Mouse (Mus musculus) embryonic fibroblast, embryonic 13.5 days (primary cell): Measurements from ENCODE around the gene Drosha. TPM values are rescaled to one million over a fixed set of nuclear protein-coding genes. Genes with fewer than 3 reads are reported as not detected.

Source experiments
- H3K27ac ChIP-seq: 2 replicates; pipeline ENCODE4 v1.5.1; 2012; ENCODE audit warnings: low read length, control low read depth, inconsistent platforms; ENCODE audit not compliant: insufficient read depth
- H3K4me1 ChIP-seq: 2 replicates; pipeline ENCODE4 v1.6.1; 2011; ENCODE audit warnings: low read length; ENCODE audit not compliant: control insufficient read depth, insufficient read depth
- H3K4me3 ChIP-seq: 2 replicates; pipeline ENCODE4 v1.5.1; 2011; ENCODE audit warnings: mild to moderate bottlenecking, control low read depth, low read length; ENCODE audit not compliant: insufficient read depth
- CTCF ChIP-seq: IDR thresholded peaks from 2 replicates; pipeline ENCODE4 v1.5.1; 2011; ENCODE audit warnings: mild to moderate bottlenecking, control low read depth, low read length, moderate library complexity, borderline replicate concordance; ENCODE audit not compliant: insufficient read depth
- POLR2A ChIP-seq: IDR thresholded peaks from 2 replicates; pipeline ENCODE4 v1.6.1; 2011; ENCODE audit warnings: low read depth, mild to moderate bottlenecking, control low read depth, low read length, moderate library complexity
- polyA plus RNA-seq: library from polyadenylated mRNA; stranded (reverse); fragments of >200 nt; gene quantifications from 2 replicates; pipeline ENCODE4 v1.2.4, GENCODE M21; 2011; ENCODE audit warnings: low read depth; ENCODE audit not compliant: missing spikeins, insufficient read length

Drosha gene
- polyA plus RNA-seq, 1 experiment, result 42.0 TPM

GRCm38 (mm10) chr15:12877934-12878333 is 53.3 kb downstream of the Drosha start:
- TF ChIP-seq CTCF (no peak), POLR2A (no peak)
- Histone ChIP-seq H3K4me1 (no peaks in the 10 kb centered on the region), H3K4me3 (no peak overlapping the region), H3K27ac (no peak overlapping the region)

- Histone ChIP-seq H3K4me3 (no peak overlapping the region), H3K4me1 (no peaks in the 10 kb centered on the region), H3K27ac (no peak overlapping the region)
- TF ChIP-seq POLR2A (no peak), CTCF (no peak)
These were observed 54.0 kb downstream of the Drosha start for GRCm38 (mm10) chr15:12878581-12878980.

GRCm38 (mm10) chr15:12879937-12880336 is 55.3 kb downstream of the Drosha start:
- Histone ChIP-seq H3K27ac (no peak overlapping the region), H3K4me1 (no peaks in the 10 kb centered on the region), H3K4me3 (no peak overlapping the region)
- TF ChIP-seq CTCF (no peak), POLR2A (no peak)

GRCm38 (mm10) chr15:12884855-12885254 is 60.2 kb downstream of the Drosha start:
- no peak for TF ChIP-seq POLR2A
- TF ChIP-seq CTCF, result no peak
- no peak overlapping the region for H3K4me3 ChIP-seq
- peak overlapping the region; percentile 17; the same call in 1 of the 2 replicates for H3K27ac ChIP-seq
- H3K4me1 ChIP-seq, result peaks cover 6% of the 10 kb centered on the region; the same call in 1 of the 2 replicates

- Histone ChIP-seq H3K4me3 (no peak overlapping the region), H3K27ac (peak overlapping the region; percentile 17; the same call in 1 of the 2 replicates), H3K4me1 (peaks cover 8% of the 10 kb centered on the region; the same call in 1 of the 2 replicates)
- TF ChIP-seq POLR2A (no peak), CTCF (no peak)
These were observed 60.7 kb downstream of the Drosha start for GRCm38 (mm10) chr15:12885361-12885760.

- TF ChIP-seq POLR2A (no peak), CTCF (no peak)
- Histone ChIP-seq H3K4me3 (no peak overlapping the region), H3K4me1 (peaks cover 8% of the 10 kb centered on the region; the same call in 1 of the 2 replicates), H3K27ac (no peak overlapping the region)
These were observed 62.6 kb downstream of the Drosha start for GRCm38 (mm10) chr15:12887206-12887605.

- no peak for TF ChIP-seq CTCF
- no peak for TF ChIP-seq POLR2A
- H3K4me1 ChIP-seq, result peaks cover 8% of the 10 kb centered on the region; the same call in 1 of the 2 replicates
- no peak overlapping the region for H3K27ac ChIP-seq
- no peak overlapping the region for H3K4me3 ChIP-seq
These were observed 63.7 kb downstream of the Drosha start for GRCm38 (mm10) chr15:12888312-12888711.

- H3K4me3 ChIP-seq, result no peak overlapping the region
- TF ChIP-seq POLR2A, result no peak
- TF ChIP-seq CTCF, result no peak
- H3K4me1 ChIP-seq, result peaks cover 8% of the 10 kb centered on the region; the same call in 1 of the 2 replicates
- peak overlapping the region; percentile 75 for H3K27ac ChIP-seq
These were observed 65.3 kb downstream of the Drosha start for GRCm38 (mm10) chr15:12889909-12890308.

- H3K4me1 ChIP-seq, result no peaks in the 10 kb centered on the region
- no peak overlapping the region for H3K27ac ChIP-seq
- no peak overlapping the region for H3K4me3 ChIP-seq
- TF ChIP-seq CTCF, result no peak
- TF ChIP-seq POLR2A, result no peak
These were observed 70.8 kb downstream of the Drosha start for GRCm38 (mm10) chr15:12895426-12895825.

GRCm38 (mm10) chr15:12896022-12897009 is 71.7 kb downstream of the Drosha start:
- H3K4me1 ChIP-seq, result no peaks in the 10 kb centered on the region
- no peak overlapping the region for H3K27ac ChIP-seq
- no peak for TF ChIP-seq POLR2A
- TF ChIP-seq CTCF, result no peak
- no peak overlapping the region for H3K4me3 ChIP-seq
